9 mouse cellular contexts compared by ENCODE assay signal in genomic region chr15:85576511-85577440, GRCm38 (mm10). TPM values are rescaled to one million over a fixed set of nuclear protein-coding genes. Genes with fewer than 3 reads are reported as not detected.
DNase-seq lines count a peak whose midpoint lies in the region; ATAC-seq and TF ChIP-seq lines count a peak whose summit lies in the region.
"Had no signal": no experiment of that assay in that cellular context is flagged by ENCODE, and none has a peak within 500 bp of the region (broad histone marks: within the 10 kb centered on the region; RNA-seq: fewer than 3 reads in every experiment).

No protein-coding gene starts in this region.

- H3K4me1 ChIP-seq in embryonic facial prominence, embryonic 10.5 days = peaks cover 75% of the 10 kb centered on the region
- H3K4me1 ChIP-seq in hindbrain, embryonic 15.5 days (replicated peaks) = peaks cover 62% of the 10 kb centered on the region
- H3K4me1 ChIP-seq in neural tube, embryonic 12.5 days = peaks cover 76% of the 10 kb centered on the region

- no peak for ATAC-seq in hindbrain, embryonic 15.5 days (ENCODE audit: low FRiP score, low read depth)
- ATAC-seq in neural tube, embryonic 12.5 days (ENCODE audit: low FRiP score, low read depth) = peak; percentile 54
- ATAC-seq: Patski had no signal

- H3K4me2 ChIP-seq in hindbrain, embryonic 15.5 days = peak overlapping the region; percentile 98
- H3K4me2 ChIP-seq in neural tube, embryonic 12.5 days (replicated peaks) = peak overlapping the region; percentile 98

- peak overlapping the region; percentile 56 for H3K9ac ChIP-seq in hindbrain, embryonic 15.5 days
- H3K9ac ChIP-seq in neural tube, embryonic 12.5 days = peak overlapping the region; percentile 92

- no peaks in the 10 kb centered on the region for H3K36me3 ChIP-seq in embryonic facial prominence, embryonic 10.5 days (replicated peaks)
- H3K36me3 ChIP-seq in hindbrain, embryonic 15.5 days = no peaks in the 10 kb centered on the region
- H3K36me3 ChIP-seq in neural tube, embryonic 12.5 days = no peaks in the 10 kb centered on the region

- no peak for DNase-seq in layer of hippocampus, adult 2 months (ENCODE audit: low spot score in 2 of 2)
- no peak for DNase-seq in layer of hippocampus, adult 8-10 months (ENCODE audit: low spot score in 2 of 2)
- DNase-seq in embryonic facial prominence, embryonic 10.5 days (ENCODE audit: low spot score) = peak; percentile 58
- DNase-seq in frontal cortex, adult 2 months (ENCODE audit: extremely low spot score in 1 of 2, low spot score in 1 of 2) = no peak
- no peak for DNase-seq in layer of hippocampus, adult 9-10 months (ENCODE audit: low spot score)
- DNase-seq in ovary, postnatal 10 days (ENCODE audit: low spot score) = no peak

- no peak for TF ChIP-seq CTCF in layer of hippocampus, adult 2 months (conservative IDR thresholded peaks at IDR 0.05)

- H3K4me3 ChIP-seq in layer of hippocampus, adult 2 months = peak overlapping the region; percentile 67
- peak overlapping the region; percentile 65 for H3K4me3 ChIP-seq in embryonic facial prominence, embryonic 10.5 days
- H3K4me3 ChIP-seq in hindbrain, embryonic 15.5 days = peak overlapping the region; percentile 54
- peak overlapping the region; percentile 74 for H3K4me3 ChIP-seq in neural tube, embryonic 12.5 days

- peaks cover 99% of the 10 kb centered on the region for H3K27me3 ChIP-seq in embryonic facial prominence, embryonic 10.5 days (replicated peaks; ENCODE audit: low read depth, poor library complexity, severe bottlenecking)
- H3K27me3 ChIP-seq in hindbrain, embryonic 15.5 days = peaks cover 55% of the 10 kb centered on the region
- H3K27me3 ChIP-seq in neural tube, embryonic 12.5 days (replicated peaks) = peaks cover 71% of the 10 kb centered on the region
- H3K27me3 ChIP-seq: Patski had no signal

- no peaks in the 10 kb centered on the region for H3K9me3 ChIP-seq in embryonic facial prominence, embryonic 10.5 days
- H3K9me3 ChIP-seq in hindbrain, embryonic 15.5 days = no peaks in the 10 kb centered on the region
- no peaks in the 10 kb centered on the region for H3K9me3 ChIP-seq in neural tube, embryonic 12.5 days

- H3K27ac ChIP-seq in layer of hippocampus, adult 2 months = peak overlapping the region; percentile 84
- peak overlapping the region; percentile 72 for H3K27ac ChIP-seq in embryonic facial prominence, embryonic 10.5 days (replicated peaks)
- peak overlapping the region; percentile 57 for H3K27ac ChIP-seq in hindbrain, embryonic 15.5 days (replicated peaks)
- peak overlapping the region; percentile 68 for H3K27ac ChIP-seq in neural tube, embryonic 12.5 days

- under 1% methylated on average over 61 of the region's 61 CpGs for WGBS in embryonic facial prominence, embryonic 10.5 days
- 1% methylated on average over 53 of the region's 61 CpGs for WGBS in hindbrain, embryonic 15.5 days
- under 1% methylated on average over 60 of the region's 61 CpGs for WGBS in neural tube, embryonic 12.5 days

RNA-seq across cellular contexts. Expression of gene Wnt7b, which starts 5.5 kb away (rescaled TPM):
- total RNA-seq in layer of hippocampus, adult 2 months (2021) = 10 to 100 TPM; 46.4 to 47.6 TPM
- 10 to 100 TPM; 45.9 to 52.4 (median 49.1) TPM for total RNA-seq in layer of hippocampus, adult 8-10 months (2022)
- 22.0 and 29.5 TPM in 2 replicates for polyA plus RNA-seq in embryonic facial prominence, embryonic 10.5 days (2016; fragmentation: Nextera tagmentation; extraction: Ambion mirVana)
- 28.8 and 42.8 TPM in 2 replicates for polyA plus RNA-seq in hindbrain, embryonic 15.5 days (2015; fragmentation: Nextera tagmentation; extraction: Ambion mirVana)
- 90.3 and 99.7 TPM in 2 replicates for polyA plus RNA-seq in neural tube, embryonic 12.5 days (2016; fragmentation: Nextera tagmentation; extraction: Ambion mirVana)
- 25.2 and 38.7 TPM in 2 replicates for polyA plus RNA-seq in frontal cortex, adult 2 months (2012; rRNA removed)
